Mouse (Mus musculus) midbrain, embryonic 14.5 days (tissue): Measurements from ENCODE around the gene Ankrd44. TPM values are rescaled to one million over a fixed set of nuclear protein-coding genes. Genes with fewer than 3 reads are reported as not detected.

Source experiments
- ATAC-seq: fragments of 200-750 bp; cut with Nextera tagmentation; 2 replicates; pipeline ENCODE4 v1.8.0; 2017; ENCODE audit warnings: moderate number of reproducible peaks, moderate library complexity; ENCODE audit not compliant: low FRiP score, low TSS enrichment
- DNase-seq: peaks from one replicate; pipeline ENCODE4 v3.0.0-alpha.2; 2015
- H3K27ac ChIP-seq: fragments of 300-500 bp; sonication (generic); replicated peaks from 2 replicates; pipeline ENCODE4 v1.5.1; 2014; ENCODE audit warnings: mild to moderate bottlenecking, low read depth, low read length, moderate library complexity
- H3K27me3 ChIP-seq: fragments of 300-500 bp; sonication (generic); 2 replicates; pipeline ENCODE4 v1.6.1; 2014; ENCODE audit warnings: low read length, control low read depth, mixed read lengths; ENCODE audit not compliant: control insufficient read depth, insufficient read depth
- H3K36me3 ChIP-seq: fragments of 300-500 bp; sonication (generic); 2 replicates; pipeline ENCODE4 v1.6.1; 2014; ENCODE audit warnings: low read length, control low read depth; ENCODE audit not compliant: control insufficient read depth, insufficient read depth
- H3K4me1 ChIP-seq: fragments of 300-500 bp; sonication (generic); 2 replicates; pipeline ENCODE4 v1.6.1; 2014; ENCODE audit warnings: mild to moderate bottlenecking, antibody characterized with exemption, low read length, control low read depth; ENCODE audit not compliant: control insufficient read depth, insufficient read depth
- H3K4me2 ChIP-seq: fragments of 300-500 bp; sonication (generic); 2 replicates; pipeline ENCODE4 v1.6.1; 2014; ENCODE audit warnings: mild to moderate bottlenecking, low read length, moderate library complexity
- H3K4me3 ChIP-seq: fragments of 300-500 bp; sonication (generic); replicated peaks from 2 replicates; pipeline ENCODE4 v1.5.1; 2014; ENCODE audit warnings: low read depth, low read length
- H3K9ac ChIP-seq: fragments of 300-500 bp; sonication (generic); replicated peaks from 2 replicates; pipeline ENCODE4 v1.6.1; 2014; ENCODE audit warnings: mild to moderate bottlenecking, low read length, moderate library complexity
- H3K9me3 ChIP-seq: fragments of 300-500 bp; sonication (generic); 2 replicates; pipeline ENCODE4 v1.6.1; 2016; ENCODE audit warnings: low read length, control low read depth, mixed read lengths; ENCODE audit not compliant: control insufficient read depth
- WGBS: fragments of 180-500 bp; shearing (Covaris S2); extraction: QIAGEN DNeasy Blood & Tissue Kit; methylation state at CpG from one replicate; pipeline ENCODE4 v1.1.7; 2014; 5-methylcytosine and 5-hydroxymethylcytosine counted together
- polyA plus RNA-seq: library from polyadenylated mRNA; unstranded; fragments of >200 nt; fragmentation: Nextera tagmentation; extraction: Ambion mirVana; gene quantifications from 2 replicates; pipeline ENCODE4 v1.2.1, GENCODE M21; 2014

Ankrd44 gene
- polyA plus RNA-seq, 1 experiment from 2014 or later: 39.1 TPM

- Histone ChIP-seq H3K9ac (no peak overlapping the region), H3K36me3 (no peaks in the 10 kb centered on the region), H3K4me1 (no peaks in the 10 kb centered on the region), H3K4me2 (no peak overlapping the region), H3K9me3 (no peaks in the 10 kb centered on the region), H3K27me3 (no peaks in the 10 kb centered on the region), H3K4me3 (no peak overlapping the region), H3K27ac (no peak overlapping the region)
- DNase-seq (peak; percentile 41), ATAC-seq (no peak)
- WGBS: 61% methylated on average over 8 of the region's 8 CpGs
Observed at GRCm38 (mm10) chr1:54747785-54748420, 178.3 kb downstream of the Ankrd44 start.

- H3K4me2 ChIP-seq: no peak overlapping the region
- no peaks in the 10 kb centered on the region for H3K4me1 ChIP-seq
- no peaks in the 10 kb centered on the region for H3K27me3 ChIP-seq
- H3K4me3 ChIP-seq: no peak overlapping the region
- ATAC-seq (no peak), DNase-seq (no peak)
- H3K9ac ChIP-seq: no peak overlapping the region
- H3K9me3 ChIP-seq: no peaks in the 10 kb centered on the region
- no peak overlapping the region for H3K27ac ChIP-seq
- no peaks in the 10 kb centered on the region for H3K36me3 ChIP-seq
Observed at GRCm38 (mm10) chr1:54745666-54746065, 180.5 kb downstream of the Ankrd44 start.

GRCm38 (mm10) chr1:54744171-54744570 lies 182.0 kb downstream of the Ankrd44 start:
- H3K27ac ChIP-seq: no peak overlapping the region
- WGBS: 89% methylated on average over 5 of the region's 5 CpGs
- ATAC-seq: no peak
- no peaks in the 10 kb centered on the region for H3K36me3 ChIP-seq
- no peak overlapping the region for H3K4me2 ChIP-seq
- H3K4me3 ChIP-seq: no peak overlapping the region
- no peak overlapping the region for H3K9ac ChIP-seq
- no peaks in the 10 kb centered on the region for H3K27me3 ChIP-seq
- no peak for DNase-seq
- H3K9me3 ChIP-seq: no peaks in the 10 kb centered on the region
- H3K4me1 ChIP-seq: no peaks in the 10 kb centered on the region

GRCm38 (mm10) chr1:54743072-54743471 lies 183.1 kb downstream of the Ankrd44 start:
- DNase-seq (no peak), ATAC-seq (no peak)
- Histone ChIP-seq H3K36me3 (no peaks in the 10 kb centered on the region), H3K4me2 (no peak overlapping the region), H3K27ac (no peak overlapping the region), H3K27me3 (no peaks in the 10 kb centered on the region), H3K4me3 (no peak overlapping the region), H3K4me1 (no peaks in the 10 kb centered on the region), H3K9ac (no peak overlapping the region), H3K9me3 (no peaks in the 10 kb centered on the region)
- WGBS: 83% methylated on average over 8 of the region's 8 CpGs

- H3K4me2 ChIP-seq: no peak overlapping the region
- peaks cover 2% of the 10 kb centered on the region for H3K4me1 ChIP-seq
- no peak overlapping the region for H3K27ac ChIP-seq
- no peak for DNase-seq
- H3K27me3 ChIP-seq: no peaks in the 10 kb centered on the region
- no peaks in the 10 kb centered on the region for H3K9me3 ChIP-seq
- H3K4me3 ChIP-seq: no peak overlapping the region
- WGBS: 89% methylated on average over 5 of the region's 5 CpGs
- ATAC-seq: no peak
- no peak overlapping the region for H3K9ac ChIP-seq
- H3K36me3 ChIP-seq: no peaks in the 10 kb centered on the region
Observed at GRCm38 (mm10) chr1:54740936-54741335, 185.3 kb downstream of the Ankrd44 start.

- no peak overlapping the region for H3K9ac ChIP-seq
- H3K4me3 ChIP-seq: no peak overlapping the region
- 83% methylated on average over 3 of the region's 3 CpGs for WGBS
- no peaks in the 10 kb centered on the region for H3K27me3 ChIP-seq
- H3K9me3 ChIP-seq: no peaks in the 10 kb centered on the region
- peaks cover 18% of the 10 kb centered on the region for H3K4me1 ChIP-seq
- H3K36me3 ChIP-seq: no peaks in the 10 kb centered on the region
- H3K27ac ChIP-seq: no peak overlapping the region; the same call in 1 of the 2 replicates
- no peak for DNase-seq
- ATAC-seq: no peak
- H3K4me2 ChIP-seq: no peak overlapping the region
Observed at GRCm38 (mm10) chr1:54737472-54737871, 188.7 kb downstream of the Ankrd44 start.

GRCm38 (mm10) chr1:54734917-54735664 lies 191.1 kb downstream of the Ankrd44 start:
- Histone ChIP-seq H3K36me3 (no peaks in the 10 kb centered on the region), H3K4me2 (peak overlapping the region; percentile 11; the same call in 1 of the 2 replicates), H3K4me1 (peaks cover 18% of the 10 kb centered on the region), H3K27ac (peak overlapping the region; percentile 58), H3K9me3 (no peaks in the 10 kb centered on the region), H3K27me3 (no peaks in the 10 kb centered on the region), H3K9ac (no peak overlapping the region), H3K4me3 (no peak overlapping the region)
- 42% methylated on average over 17 of the region's 17 CpGs for WGBS
- ATAC-seq (no peak), DNase-seq (peak; percentile 75)

GRCm38 (mm10) chr1:54729316-54729715 lies 196.9 kb downstream of the Ankrd44 start:
- 0 out of 2 replicates have a peak, but pooled peaks cover 9% of the 10 kb centered on the region for H3K36me3 ChIP-seq
- no peak overlapping the region for H3K9ac ChIP-seq
- no peak overlapping the region for H3K4me3 ChIP-seq
- no peak overlapping the region for H3K4me2 ChIP-seq
- H3K9me3 ChIP-seq: no peaks in the 10 kb centered on the region
- 0 out of 2 replicates have a peak, but pooled peaks cover 3% of the 10 kb centered on the region for H3K4me1 ChIP-seq
- no peak overlapping the region for H3K27ac ChIP-seq
- ATAC-seq: no peak
- WGBS: 89% methylated on average over 5 of the region's 5 CpGs
- DNase-seq: no peak
- H3K27me3 ChIP-seq: no peaks in the 10 kb centered on the region

- H3K4me3 ChIP-seq: no peak overlapping the region
- H3K4me1 ChIP-seq: no peaks in the 10 kb centered on the region
- no peaks in the 10 kb centered on the region for H3K9me3 ChIP-seq
- H3K27ac ChIP-seq: no peak overlapping the region
- H3K36me3 ChIP-seq: peaks cover 9% of the 10 kb centered on the region; the same call in 1 of the 2 replicates
- no peak overlapping the region for H3K4me2 ChIP-seq
- ATAC-seq (no peak), DNase-seq (no peak)
- H3K9ac ChIP-seq: no peak overlapping the region
- H3K27me3 ChIP-seq: no peaks in the 10 kb centered on the region
- WGBS: 75% methylated on average over 2 of the region's 2 CpGs
Observed at GRCm38 (mm10) chr1:54726555-54726954, 199.6 kb downstream of the Ankrd44 start.
